In the genomic region with DNA sequence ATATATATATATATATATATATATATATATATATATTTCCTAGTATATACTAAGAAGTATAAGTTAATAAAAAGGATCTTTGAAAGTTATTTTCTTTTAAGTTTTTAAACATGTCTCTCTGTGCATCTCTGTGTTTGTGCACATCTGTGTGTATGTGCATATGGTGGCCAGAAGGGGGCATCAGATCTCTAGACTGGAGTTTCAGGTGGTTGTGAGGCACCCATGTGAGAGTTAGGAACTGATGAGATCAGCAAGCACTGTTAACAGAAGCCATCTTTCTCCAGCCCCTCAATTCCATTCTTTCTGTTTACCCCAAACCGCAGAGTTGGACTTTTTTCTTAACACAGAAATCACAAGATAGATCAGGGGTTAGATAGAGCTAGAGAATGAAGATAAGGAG, we compare ENCODE assay signal across 23 mouse cellular contexts. TPM values are rescaled to one million over a fixed set of nuclear protein-coding genes. Genes with fewer than 3 reads are reported as not detected.
DNase-seq lines count a peak whose midpoint lies in the region; TF ChIP-seq lines count a peak whose summit lies in the region.
"Had no signal": no experiment of that assay in that cellular context is flagged by ENCODE, and none has a peak within 500 bp of the region (broad histone marks: within the 10 kb centered on the region; RNA-seq: fewer than 3 reads in every experiment).

No protein-coding gene starts in this region.

- no peaks in the 10 kb centered on the region for H3K36me3 ChIP-seq in E14TG2a.4 (ENCODE audit: insufficient read depth, low read length)
- H3K36me3 ChIP-seq: embryonic facial prominence, embryonic 10.5 days; embryonic facial prominence, embryonic 13.5 days; G1E; hindbrain, embryonic 12.5 days; hindbrain, embryonic 15.5 days had no signal

- TF ChIP-seq POLR2A in brain, embryonic 14.5 days (IDR thresholded peaks at IDR 0.05; ENCODE audit: borderline replicate concordance, extremely low read depth, insufficient read depth, insufficient read length, poor library complexity, severe bottlenecking) = no peak

- TF ChIP-seq CTCF in layer of hippocampus, adult 2 months (conservative IDR thresholded peaks at IDR 0.05) = peak; percentile 25
- peak; percentile 28 for TF ChIP-seq CTCF in E14TG2a.4 (conservative IDR thresholded peaks at IDR 0.05; ENCODE audit: low read length)
- TF ChIP-seq CTCF in brain, embryonic 14.5 days (IDR thresholded peaks at IDR 0.05; ENCODE audit: borderline replicate concordance, extremely low read depth, insufficient read depth, insufficient read length) = 0 out of 2 replicates have a peak, but pooled peaks have one; percentile 0

- H3K4me3 ChIP-seq in layer of hippocampus, adult 2 months = no peak overlapping the region
- H3K4me3 ChIP-seq in E14TG2a.4 (replicated peaks; ENCODE audit: low read length) = no peak overlapping the region
- H3K4me3 ChIP-seq: embryonic facial prominence, embryonic 10.5 days; embryonic facial prominence, embryonic 13.5 days; erythroblast, embryonic 14.5 days; forebrain, embryonic 13.5 days; gastrocnemius, adult 2 months; hindbrain, embryonic 12.5 days; hindbrain, embryonic 15.5 days had no signal

- H3K9me3 ChIP-seq in E14TG2a.4 (ENCODE audit: low read length) = no peaks in the 10 kb centered on the region
- H3K9me3 ChIP-seq: embryonic facial prominence, embryonic 10.5 days; embryonic facial prominence, embryonic 13.5 days; G1E; hindbrain, embryonic 12.5 days; hindbrain, embryonic 15.5 days had no signal

- H3K27me3 ChIP-seq in E14TG2a.4 (ENCODE audit: insufficient read depth, low read length) = peaks cover 74% of the 10 kb centered on the region

- no peak overlapping the region for H3K27ac ChIP-seq in layer of hippocampus, adult 2 months
- H3K27ac ChIP-seq: embryonic facial prominence, embryonic 10.5 days; embryonic facial prominence, embryonic 13.5 days; forebrain, embryonic 13.5 days; gastrocnemius, adult 2 months; hindbrain, embryonic 12.5 days; hindbrain, embryonic 15.5 days had no signal

- peaks cover 14% of the 10 kb centered on the region for H3K4me1 ChIP-seq in E14TG2a.4 (replicated peaks; ENCODE audit: low read depth, low read length)
- H3K4me1 ChIP-seq: embryonic facial prominence, embryonic 13.5 days; forebrain, embryonic 13.5 days had no signal

- DNase-seq in layer of hippocampus, adult 2 months (ENCODE audit: low spot score in 2 of 2) = no peak
- DNase-seq in layer of hippocampus, postnatal 14 days (ENCODE audit: low spot score in 2 of 2) = no peak
- DNase-seq in ES-CJ7 (ENCODE audit: low read depth, low spot score) = peak; percentile 32
- no peak for DNase-seq in brain, embryonic 14.5 days (ENCODE audit: low read depth)
- DNase-seq in cerebellum, postnatal 10 days = no peak
- DNase-seq: adrenal gland, adult 8-10 months; adrenal gland, postnatal 36 days; cerebellum, adult 11 months; cerebellum, adult 2 months; cerebellum, adult 9-11 months; cerebellum, postnatal 36 days; embryo, embryonic 11 days; gastrocnemius, adult 2 months; gastrocnemius, postnatal 14 days; heart, adult 11 months had no signal

RNA-seq across cellular contexts. Expression of gene Calcoco1, which starts 35.7 kb away (rescaled TPM):
- total RNA-seq in layer of hippocampus, adult 2 months (2021) = 10 to 100 TPM; 95.4 to 96.9 TPM
- 10 to 100 TPM; 66.9 to 69.6 TPM for total RNA-seq in layer of hippocampus, postnatal 14 days (2021)
- polyA plus RNA-seq in brain, embryonic 14.5 days (2012; rRNA removed) = 46.2 and 48.4 TPM in 2 replicates
